Mouse (Mus musculus): ENCODE measurements at regions not wholly inside any gene's neighbourhood (a gene's known extent, or its start where the extent isn't known, plus 50 kb on each side); places are given as distances from the start of the nearest gene placed in this dataset.

GRCm38 (mm10) chr13:73107250-73107993 is 152.9 kb upstream of the Irx4 start:
- no peak for TF ChIP-seq GATA1 (IDR thresholded peaks at IDR 0.05; ENCODE audit: borderline replicate concordance, low read length)
- TF ChIP-seq CTCF (IDR thresholded peaks at IDR 0.05; ENCODE audit: low read depth, low read length): no peak

Measured in G1E (cell line).